Mouse (Mus musculus) liver, embryonic 12.5 days (tissue): ENCODE results near the gene Cd36. TPM values are rescaled to one million over a fixed set of nuclear protein-coding genes. Genes with fewer than 3 reads are reported as not detected.
A peak's percentile ranks its signal among the peaks of the same experiment; 100 is the strongest.

Experiments used
- ATAC-seq: fragments of 200-750 bp; cut with Nextera tagmentation; 2 replicates; pipeline ENCODE4 v1.8.0; 2017; ENCODE audit warnings: moderate number of reproducible peaks, mild to moderate bottlenecking, moderate library complexity
- H3K27ac ChIP-seq: fragments of 300-500 bp; sonication (generic); 2 replicates; pipeline ENCODE4 v1.5.1; 2016; ENCODE audit warnings: mild to moderate bottlenecking
- H3K27me3 ChIP-seq: fragments of 300-500 bp; sonication (generic); replicated peaks from 2 replicates; pipeline ENCODE4 v1.6.1; 2016; ENCODE audit warnings: mild to moderate bottlenecking, moderate library complexity
- H3K36me3 ChIP-seq: fragments of 300-500 bp; sonication (generic); 2 replicates; pipeline ENCODE4 v1.6.1; 2016; ENCODE audit warnings: mild to moderate bottlenecking, moderate library complexity
- H3K4me1 ChIP-seq: fragments of 300-500 bp; sonication (generic); 2 replicates; pipeline ENCODE4 v1.6.1; 2016
- H3K4me2 ChIP-seq: fragments of 300-500 bp; sonication (generic); 2 replicates; pipeline ENCODE4 v1.6.1; 2016; ENCODE audit warnings: mild to moderate bottlenecking, moderate library complexity
- H3K4me3 ChIP-seq: fragments of 300-500 bp; sonication (generic); 2 replicates; pipeline ENCODE4 v1.5.1; 2016; ENCODE audit warnings: mild to moderate bottlenecking, moderate library complexity
- H3K9ac ChIP-seq: fragments of 300-500 bp; sonication (generic); 2 replicates; pipeline ENCODE4 v1.6.1; 2016; ENCODE audit warnings: mild to moderate bottlenecking, moderate library complexity
- H3K9me3 ChIP-seq: fragments of 300-500 bp; sonication (generic); replicated peaks from 2 replicates; pipeline ENCODE4 v1.6.1; 2016; ENCODE audit warnings: mild to moderate bottlenecking, moderate library complexity
- WGBS: fragments of 180-500 bp; shearing (Covaris S2); methylation state at CpG from one replicate; pipeline ENCODE4 v1.1.7; 2016; ENCODE audit not compliant: insufficient replicate concordance; 5-methylcytosine and 5-hydroxymethylcytosine counted together
- polyA plus RNA-seq: library from polyadenylated mRNA; unstranded; fragments of >200 nt; fragmentation: Nextera tagmentation; extraction: Ambion mirVana; gene quantifications from 2 replicates; pipeline ENCODE4 v1.2.1, GENCODE M21; 2016

Gene Cd36
- polyA plus RNA-seq, 1 experiment from 2014 or later: 11.0 TPM

GRCm38 (mm10) chr5:17886377-17886776 is 2.2 kb downstream of the Cd36 start:
- no peaks in the 10 kb centered on the region for H3K27me3 ChIP-seq
- no peak overlapping the region for H3K27ac ChIP-seq
- H3K36me3 ChIP-seq: no peaks in the 10 kb centered on the region
- no peak overlapping the region for H3K4me3 ChIP-seq
- no peak overlapping the region for H3K9ac ChIP-seq
- no peak overlapping the region for H3K4me2 ChIP-seq
- no peak for ATAC-seq
- H3K9me3 ChIP-seq: no peaks in the 10 kb centered on the region
- H3K4me1 ChIP-seq: no peaks in the 10 kb centered on the region
- 75% methylated on average over 3 of the region's 3 CpGs for WGBS

- Histone ChIP-seq H3K4me2 (no peak overlapping the region), H3K9ac (no peak overlapping the region), H3K4me3 (no peak overlapping the region), H3K27ac (no peak overlapping the region), H3K4me1 (no peaks in the 10 kb centered on the region), H3K9me3 (no peaks in the 10 kb centered on the region), H3K36me3 (no peaks in the 10 kb centered on the region), H3K27me3 (no peaks in the 10 kb centered on the region)
- no peak for ATAC-seq
- WGBS: 69% methylated on average over 3 of the region's 3 CpGs
Observed at GRCm38 (mm10) chr5:17883357-17883875, 5.2 kb downstream of the Cd36 start.

- Histone ChIP-seq H3K27ac (no peak overlapping the region), H3K9me3 (no peaks in the 10 kb centered on the region), H3K27me3 (no peaks in the 10 kb centered on the region), H3K4me2 (no peak overlapping the region), H3K36me3 (no peaks in the 10 kb centered on the region), H3K9ac (no peak overlapping the region), H3K4me1 (no peaks in the 10 kb centered on the region), H3K4me3 (no peak overlapping the region)
- no peak for ATAC-seq
- 57% methylated on average over 2 of the region's 2 CpGs for WGBS
Observed at GRCm38 (mm10) chr5:17881542-17881896, 7.1 kb downstream of the Cd36 start.

- no peaks in the 10 kb centered on the region for H3K9me3 ChIP-seq
- H3K27ac ChIP-seq: no peak overlapping the region
- WGBS: 50% methylated on average over 4 of the region's 4 CpGs
- H3K27me3 ChIP-seq: no peaks in the 10 kb centered on the region
- no peaks in the 10 kb centered on the region for H3K4me1 ChIP-seq
- ATAC-seq: peak; percentile 75
- no peak overlapping the region for H3K4me2 ChIP-seq
- H3K9ac ChIP-seq: no peak overlapping the region
- no peak overlapping the region for H3K4me3 ChIP-seq
- H3K36me3 ChIP-seq: no peaks in the 10 kb centered on the region
Observed at GRCm38 (mm10) chr5:17880799-17881541, 7.6 kb downstream of the Cd36 start.

- H3K36me3 ChIP-seq: no peaks in the 10 kb centered on the region
- no peak overlapping the region for H3K4me3 ChIP-seq
- 52% methylated on average over 1 of the region's 1 CpGs for WGBS
- no peak for ATAC-seq
- H3K9me3 ChIP-seq: no peaks in the 10 kb centered on the region
- H3K27me3 ChIP-seq: no peaks in the 10 kb centered on the region
- H3K4me2 ChIP-seq: no peak overlapping the region
- no peak overlapping the region for H3K27ac ChIP-seq
- H3K9ac ChIP-seq: no peak overlapping the region
- no peaks in the 10 kb centered on the region for H3K4me1 ChIP-seq
Observed at GRCm38 (mm10) chr5:17879924-17880323, 8.7 kb downstream of the Cd36 start.

GRCm38 (mm10) chr5:17877044-17877443 is 11.6 kb downstream of the Cd36 start:
- H3K4me2 ChIP-seq: no peak overlapping the region
- 49% methylated on average over 7 of the region's 7 CpGs for WGBS
- no peaks in the 10 kb centered on the region for H3K9me3 ChIP-seq
- peak; percentile 70 for ATAC-seq
- no peaks in the 10 kb centered on the region for H3K36me3 ChIP-seq
- no peaks in the 10 kb centered on the region for H3K27me3 ChIP-seq
- no peaks in the 10 kb centered on the region for H3K4me1 ChIP-seq
- no peak overlapping the region for H3K9ac ChIP-seq
- no peak overlapping the region for H3K4me3 ChIP-seq
- no peak overlapping the region for H3K27ac ChIP-seq

GRCm38 (mm10) chr5:17876637-17877036 is 12.0 kb downstream of the Cd36 start:
- Histone ChIP-seq H3K4me2 (no peak overlapping the region), H3K36me3 (no peaks in the 10 kb centered on the region), H3K27ac (no peak overlapping the region), H3K9me3 (no peaks in the 10 kb centered on the region), H3K4me3 (no peak overlapping the region), H3K4me1 (no peaks in the 10 kb centered on the region), H3K27me3 (no peaks in the 10 kb centered on the region), H3K9ac (no peak overlapping the region)
- ATAC-seq: no peak
- 38% methylated on average over 3 of the region's 3 CpGs for WGBS

GRCm38 (mm10) chr5:17874335-17874734 is 14.3 kb downstream of the Cd36 start:
- 77% methylated on average over 2 of the region's 2 CpGs for WGBS
- H3K4me3 ChIP-seq: no peak overlapping the region
- no peaks in the 10 kb centered on the region for H3K4me1 ChIP-seq
- no peak for ATAC-seq
- H3K27me3 ChIP-seq: no peaks in the 10 kb centered on the region
- H3K27ac ChIP-seq: no peak overlapping the region
- H3K9ac ChIP-seq: no peak overlapping the region
- H3K4me2 ChIP-seq: no peak overlapping the region
- no peaks in the 10 kb centered on the region for H3K9me3 ChIP-seq
- no peaks in the 10 kb centered on the region for H3K36me3 ChIP-seq

GRCm38 (mm10) chr5:17865432-17865831 is 23.2 kb downstream of the Cd36 start:
- Histone ChIP-seq H3K27me3 (no peaks in the 10 kb centered on the region), H3K36me3 (no peaks in the 10 kb centered on the region), H3K4me3 (no peak overlapping the region), H3K4me2 (no peak overlapping the region), H3K9ac (no peak overlapping the region), H3K9me3 (no peaks in the 10 kb centered on the region), H3K27ac (no peak overlapping the region), H3K4me1 (no peaks in the 10 kb centered on the region)
- no peak for ATAC-seq

GRCm38 (mm10) chr5:17863085-17863484 is 25.5 kb downstream of the Cd36 start:
- Histone ChIP-seq H3K36me3 (no peaks in the 10 kb centered on the region), H3K4me1 (no peaks in the 10 kb centered on the region), H3K27me3 (no peaks in the 10 kb centered on the region), H3K4me3 (no peak overlapping the region), H3K4me2 (no peak overlapping the region), H3K9ac (no peak overlapping the region), H3K9me3 (no peaks in the 10 kb centered on the region), H3K27ac (no peak overlapping the region)
- no peak for ATAC-seq
- 75% methylated on average over 2 of the region's 2 CpGs for WGBS

GRCm38 (mm10) chr5:17858399-17858798 is 30.2 kb downstream of the Cd36 start:
- H3K27me3 ChIP-seq: no peaks in the 10 kb centered on the region
- no peak overlapping the region for H3K27ac ChIP-seq
- WGBS: 53% methylated on average over 3 of the region's 3 CpGs
- no peak overlapping the region for H3K4me3 ChIP-seq
- H3K36me3 ChIP-seq: no peaks in the 10 kb centered on the region
- no peak overlapping the region for H3K4me2 ChIP-seq
- H3K4me1 ChIP-seq: no peaks in the 10 kb centered on the region
- H3K9ac ChIP-seq: no peak overlapping the region
- no peaks in the 10 kb centered on the region for H3K9me3 ChIP-seq
- 0 out of 2 replicates have a peak, but pooled peaks have one; percentile 10 for ATAC-seq

GRCm38 (mm10) chr5:17857871-17858270 is 30.7 kb downstream of the Cd36 start:
- Histone ChIP-seq H3K4me2 (no peak overlapping the region), H3K4me3 (no peak overlapping the region), H3K4me1 (no peaks in the 10 kb centered on the region), H3K36me3 (no peaks in the 10 kb centered on the region), H3K9me3 (no peaks in the 10 kb centered on the region), H3K27ac (no peak overlapping the region), H3K9ac (no peak overlapping the region), H3K27me3 (no peaks in the 10 kb centered on the region)
- no peak for ATAC-seq
- 71% methylated on average over 3 of the region's 3 CpGs for WGBS

- H3K9ac ChIP-seq: no peak overlapping the region
- H3K27me3 ChIP-seq: no peaks in the 10 kb centered on the region
- no peaks in the 10 kb centered on the region for H3K9me3 ChIP-seq
- ATAC-seq: no peak
- no peak overlapping the region for H3K4me2 ChIP-seq
- 60% methylated on average over 4 of the region's 4 CpGs for WGBS
- no peak overlapping the region for H3K27ac ChIP-seq
- no peak overlapping the region for H3K4me3 ChIP-seq
- no peaks in the 10 kb centered on the region for H3K4me1 ChIP-seq
- H3K36me3 ChIP-seq: no peaks in the 10 kb centered on the region
Observed at GRCm38 (mm10) chr5:17857262-17857661, 31.3 kb downstream of the Cd36 start.
